Mouse (Mus musculus) cortical plate, adult 2 months (tissue): ENCODE results near the gene Traip.

ENCODE experiments used
- CTCF ChIP-seq: fragments of 200-500 bp; IDR thresholded peaks from 2 replicates; pipeline ENCODE4 v1.5.1; 2011; ENCODE audit warnings: mild to moderate bottlenecking, control low read depth, low read length; ENCODE audit not compliant: insufficient read depth; ENCODE audit errors: extremely low read depth
- POLR2A ChIP-seq: fragments of 200-500 bp; IDR thresholded peaks from 2 replicates; pipeline ENCODE4 v1.6.1; 2011; ENCODE audit warnings: mild to moderate bottlenecking, low read length, control low read depth; ENCODE audit not compliant: insufficient read depth; ENCODE audit errors: extremely low read depth

DNA sequence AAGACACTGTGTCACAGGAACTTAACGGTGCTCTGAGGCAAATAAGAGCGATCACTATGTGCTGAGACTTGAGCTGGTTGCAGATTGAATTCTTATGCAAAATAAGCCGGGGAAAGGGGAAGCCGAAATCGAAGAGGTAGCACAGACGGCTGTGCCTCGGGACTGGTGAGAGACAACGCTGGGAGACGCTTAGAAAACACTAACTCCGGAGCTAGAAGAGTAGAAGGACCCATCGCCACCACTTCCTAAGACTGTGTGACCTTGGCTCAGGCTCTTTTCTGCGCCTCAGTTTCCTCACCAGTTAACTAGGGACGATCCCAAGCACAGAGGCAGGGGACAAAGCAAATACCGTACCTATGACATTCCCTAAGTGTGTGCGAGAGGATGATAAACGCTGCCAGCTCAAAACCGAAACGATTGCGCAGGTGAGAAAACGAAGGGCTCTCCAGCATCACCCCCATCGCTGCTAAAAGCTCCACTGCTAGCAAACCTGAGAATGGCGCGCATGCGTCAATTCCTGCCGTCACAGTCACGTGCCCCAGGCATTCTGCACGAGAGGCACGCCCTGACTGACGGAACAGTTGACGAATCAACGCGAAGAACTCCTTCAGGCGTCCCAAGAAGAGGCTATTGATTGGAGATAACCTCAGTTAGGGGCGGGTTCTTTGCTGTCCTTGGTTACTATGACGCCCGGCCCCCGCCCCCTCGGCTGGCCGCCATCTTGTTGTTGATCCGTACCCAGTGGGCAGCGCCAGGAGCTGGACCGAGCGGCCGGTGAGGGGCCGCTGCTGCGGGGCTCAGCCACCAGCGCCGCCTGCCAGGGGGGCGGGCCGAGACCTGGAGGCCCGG is 52.2 kb downstream of the Traip start, which contains the start of gene Ip6k1:
- TF ChIP-seq CTCF = no peak
- TF ChIP-seq POLR2A = peak; percentile 99
